Mouse (Mus musculus) stomach, embryonic 15.5 days (tissue): ENCODE results near the gene Pknox2. TPM values are rescaled to one million over a fixed set of nuclear protein-coding genes. Genes with fewer than 3 reads are reported as not detected.

Experiments
- ATAC-seq: fragments of 200-750 bp; cut with Nextera tagmentation; 2 replicates; pipeline ENCODE4 v1.8.0; 2017; ENCODE audit warnings: low read depth, moderate number of reproducible peaks, moderate TSS enrichment; ENCODE audit not compliant: insufficient read depth, low FRiP score
- H3K27ac ChIP-seq: fragments of 300-500 bp; sonication (generic); 2 replicates; pipeline ENCODE4 v1.5.1; 2015; ENCODE audit warnings: mild to moderate bottlenecking, inconsistent platforms
- H3K27me3 ChIP-seq: fragments of 300-500 bp; sonication (generic); replicated peaks from 2 replicates; pipeline ENCODE4 v1.6.1; 2015; ENCODE audit warnings: inconsistent platforms
- H3K36me3 ChIP-seq: fragments of 300-500 bp; sonication (generic); 2 replicates; pipeline ENCODE4 v1.6.1; 2015; ENCODE audit warnings: inconsistent platforms
- H3K4me1 ChIP-seq: fragments of 300-500 bp; sonication (generic); 2 replicates; pipeline ENCODE4 v1.6.1; 2015; ENCODE audit warnings: inconsistent platforms
- H3K4me2 ChIP-seq: fragments of 300-500 bp; sonication (generic); 2 replicates; pipeline ENCODE4 v1.6.1; 2015; ENCODE audit warnings: mild to moderate bottlenecking, inconsistent platforms
- H3K4me3 ChIP-seq: fragments of 300-500 bp; sonication (generic); replicated peaks from 2 replicates; pipeline ENCODE4 v1.5.1; 2015; ENCODE audit warnings: inconsistent platforms
- H3K9ac ChIP-seq: fragments of 300-500 bp; sonication (generic); 2 replicates; pipeline ENCODE4 v1.6.1; 2015; ENCODE audit warnings: inconsistent platforms
- H3K9me3 ChIP-seq: fragments of 300-500 bp; sonication (generic); 2 replicates; pipeline ENCODE4 v1.6.1; 2016; ENCODE audit warnings: inconsistent platforms
- WGBS: fragments of 180-500 bp; shearing (Covaris S2); methylation state at CpG from one replicate; pipeline ENCODE4 v1.1.7; 2015; 5-methylcytosine and 5-hydroxymethylcytosine counted together
- polyA plus RNA-seq: library from polyadenylated mRNA; unstranded; fragments of >200 nt; fragmentation: Nextera tagmentation; extraction: Ambion mirVana; gene quantifications from 2 replicates; pipeline ENCODE4 v1.2.1, GENCODE M21; 2015

The Pknox2 gene
- polyA plus RNA-seq, 1 experiment from 2014 or later, result 8.3 TPM

GRCm38 (mm10) chr9:37035248-37035647 lies 112.0 kb downstream of the Pknox2 start:
- ATAC-seq, result no peak
- Histone ChIP-seq H3K9ac (no peak overlapping the region), H3K4me3 (no peak overlapping the region), H3K4me1 (peaks cover 12% of the 10 kb centered on the region; the same call in 1 of the 2 replicates), H3K9me3 (no peaks in the 10 kb centered on the region), H3K27me3 (no peaks in the 10 kb centered on the region), H3K36me3 (no peaks in the 10 kb centered on the region), H3K4me2 (no peak overlapping the region), H3K27ac (no peak overlapping the region)
- 93% methylated on average over 3 of the region's 3 CpGs for WGBS

DNA sequence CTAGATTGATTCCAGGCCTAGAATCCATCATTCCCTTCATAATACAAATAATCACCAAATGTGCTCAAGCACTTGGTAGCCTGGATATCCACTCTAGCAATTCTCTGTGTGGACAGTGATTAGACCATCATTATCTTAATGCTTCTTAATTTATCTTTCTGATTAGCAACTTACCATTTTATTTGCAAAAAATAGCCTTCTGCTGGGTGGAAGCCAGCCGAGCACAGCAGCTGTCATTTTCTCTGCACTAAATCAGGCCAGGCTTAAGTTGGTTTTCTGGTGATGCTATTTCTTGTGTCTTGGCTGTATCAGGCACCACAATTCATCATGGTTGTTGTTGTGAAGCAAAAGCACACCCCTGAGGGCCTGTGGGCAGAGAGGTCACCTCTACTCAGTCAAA lies 112.9 kb downstream of the Pknox2 start:
- ATAC-seq, result no peak
- Histone ChIP-seq H3K27me3 (no peaks in the 10 kb centered on the region), H3K27ac (no peak overlapping the region), H3K9ac (no peak overlapping the region), H3K4me1 (peaks cover 14% of the 10 kb centered on the region; the same call in 1 of the 2 replicates), H3K4me2 (no peak overlapping the region), H3K4me3 (no peak overlapping the region), H3K9me3 (no peaks in the 10 kb centered on the region), H3K36me3 (no peaks in the 10 kb centered on the region)
- 43% methylated on average over 1 of the region's 1 CpGs for WGBS

DNA sequence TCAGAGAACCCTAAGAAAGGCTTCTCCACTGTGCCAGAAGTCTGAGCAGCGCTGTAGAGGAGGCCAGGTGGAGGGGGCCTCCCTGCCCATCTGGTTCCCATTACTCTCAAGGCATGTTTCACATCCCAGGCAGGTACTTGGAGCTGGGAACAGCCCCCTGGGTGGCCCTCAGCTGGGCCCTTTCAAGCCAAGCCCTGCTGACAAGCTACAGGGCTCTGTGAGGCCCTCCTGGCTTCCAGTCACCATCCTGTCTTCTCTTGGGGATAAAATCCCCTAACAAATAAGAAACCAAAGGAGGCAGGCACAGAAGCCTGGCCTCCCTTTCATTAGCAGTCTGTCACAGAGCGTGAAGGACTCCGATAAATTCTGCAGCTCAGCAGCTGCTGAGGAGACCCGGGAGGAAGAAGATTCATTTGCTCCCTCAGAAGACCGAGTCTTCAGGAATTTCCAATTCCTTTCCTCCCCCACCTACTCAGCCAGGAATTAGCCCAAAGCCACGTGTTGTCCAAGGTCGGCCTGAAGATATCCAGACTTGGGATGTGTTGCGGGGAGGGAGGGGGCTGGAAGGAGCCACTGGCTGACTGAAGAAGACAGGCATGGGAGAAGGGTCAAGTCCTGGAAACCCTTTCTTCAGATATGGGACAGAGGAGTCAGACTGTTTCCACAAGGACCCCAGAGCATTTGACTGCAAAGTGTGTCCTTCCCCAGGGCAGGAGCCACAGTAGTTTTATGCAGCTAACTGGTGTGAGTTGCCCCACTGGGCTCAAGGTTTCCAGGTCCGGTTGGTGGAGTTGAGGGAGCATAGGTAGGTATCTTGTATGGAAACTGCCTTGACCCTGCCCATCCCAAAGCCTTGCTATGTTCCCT lies 116.6 kb downstream of the Pknox2 start:
- peak overlapping the region; percentile 46 for H3K27ac ChIP-seq

GRCm38 (mm10) chr9:37029811-37030346 lies 117.3 kb downstream of the Pknox2 start:
- H3K9me3 ChIP-seq, result no peaks in the 10 kb centered on the region
- H3K9ac ChIP-seq, result no peak overlapping the region
- H3K27ac ChIP-seq, result peak overlapping the region; percentile 46
- no peaks in the 10 kb centered on the region for H3K36me3 ChIP-seq
- no peak overlapping the region for H3K4me2 ChIP-seq
- ATAC-seq, result peak; percentile 19; the same call in 1 of the 2 replicates
- WGBS, result 42% methylated on average over 3 of the region's 3 CpGs
- no peaks in the 10 kb centered on the region for H3K27me3 ChIP-seq
- no peak overlapping the region for H3K4me3 ChIP-seq
- H3K4me1 ChIP-seq, result peaks cover 14% of the 10 kb centered on the region; the same call in 1 of the 2 replicates

More for the DNA sequence above, 116.6 kb downstream of the Pknox2 start:
- H3K27me3 ChIP-seq, result no peaks in the 10 kb centered on the region
- peak overlapping the region; percentile 4; the same call in 1 of the 2 replicates for H3K4me2 ChIP-seq
- H3K9me3 ChIP-seq, result no peaks in the 10 kb centered on the region
- WGBS, result 31% methylated on average over 9 of the region's 9 CpGs
- H3K4me1 ChIP-seq, result peaks cover 14% of the 10 kb centered on the region; the same call in 1 of the 2 replicates
- no peak overlapping the region for H3K9ac ChIP-seq
- H3K4me3 ChIP-seq, result no peak overlapping the region
- peak; percentile 70 for ATAC-seq
- no peaks in the 10 kb centered on the region for H3K36me3 ChIP-seq

- Histone ChIP-seq H3K4me2 (no peak overlapping the region), H3K4me3 (no peak overlapping the region), H3K9me3 (no peaks in the 10 kb centered on the region), H3K4me1 (peaks cover 14% of the 10 kb centered on the region; the same call in 1 of the 2 replicates), H3K27ac (no peak overlapping the region), H3K36me3 (no peaks in the 10 kb centered on the region), H3K27me3 (no peaks in the 10 kb centered on the region), H3K9ac (no peak overlapping the region)
- WGBS, result 67% methylated on average over 7 of the region's 7 CpGs
- no peak for ATAC-seq
These were observed 119.2 kb downstream of the Pknox2 start for GRCm38 (mm10) chr9:37027825-37028575.

GRCm38 (mm10) chr9:37025913-37026312 lies 121.3 kb downstream of the Pknox2 start:
- Histone ChIP-seq H3K9me3 (no peaks in the 10 kb centered on the region), H3K4me3 (no peak overlapping the region), H3K36me3 (no peaks in the 10 kb centered on the region), H3K4me1 (peaks cover 20% of the 10 kb centered on the region), H3K27me3 (no peaks in the 10 kb centered on the region), H3K9ac (no peak overlapping the region), H3K27ac (no peak overlapping the region), H3K4me2 (no peak overlapping the region)
- 58% methylated on average over 3 of the region's 3 CpGs for WGBS
- ATAC-seq, result no peak

DNA sequence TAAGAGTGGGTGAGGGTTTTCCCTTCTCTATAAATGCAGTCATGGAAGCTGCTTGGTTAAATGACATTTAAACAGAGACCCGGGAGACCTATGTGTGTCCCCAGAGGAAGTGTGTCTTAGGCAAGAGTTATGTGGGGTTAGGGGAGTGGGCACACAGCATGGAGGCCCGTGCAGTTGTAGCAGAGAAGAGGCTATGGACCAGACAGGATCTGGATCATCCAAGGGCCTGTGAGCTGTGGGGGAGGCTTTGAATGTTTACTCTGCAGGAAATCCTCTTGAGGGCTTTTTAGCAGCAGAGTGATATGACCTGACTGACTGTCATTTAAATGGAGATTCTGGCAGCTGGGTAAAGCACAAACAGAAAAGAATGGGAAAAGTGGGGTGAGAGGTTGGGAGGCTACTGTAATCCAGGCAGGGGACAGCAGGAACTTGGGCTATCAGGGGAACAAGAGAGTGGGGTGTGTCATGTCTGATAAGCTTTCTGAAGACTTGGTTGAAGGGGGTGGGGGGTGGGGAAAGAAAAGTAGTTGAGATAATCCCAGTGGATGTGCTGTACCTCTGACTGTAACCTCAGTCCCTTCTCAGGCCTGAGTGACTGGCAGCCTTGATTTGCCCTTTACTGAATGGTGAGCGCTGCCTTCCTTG lies 125.5 kb downstream of the Pknox2 start:
- 0 out of 2 replicates have a peak overlapping the region, but pooled peaks have one; percentile 26 for H3K27ac ChIP-seq
- H3K27me3 ChIP-seq, result no peaks in the 10 kb centered on the region
- no peaks in the 10 kb centered on the region for H3K36me3 ChIP-seq
- 28% methylated on average over 3 of the region's 3 CpGs for WGBS
- H3K4me3 ChIP-seq, result no peak overlapping the region
- no peaks in the 10 kb centered on the region for H3K9me3 ChIP-seq
- no peak overlapping the region for H3K4me2 ChIP-seq
- H3K9ac ChIP-seq, result no peak overlapping the region
- 0 out of 2 replicates have a peak, but pooled peaks have one; percentile 12 for ATAC-seq
- H3K4me1 ChIP-seq, result peaks cover 15% of the 10 kb centered on the region

DNA sequence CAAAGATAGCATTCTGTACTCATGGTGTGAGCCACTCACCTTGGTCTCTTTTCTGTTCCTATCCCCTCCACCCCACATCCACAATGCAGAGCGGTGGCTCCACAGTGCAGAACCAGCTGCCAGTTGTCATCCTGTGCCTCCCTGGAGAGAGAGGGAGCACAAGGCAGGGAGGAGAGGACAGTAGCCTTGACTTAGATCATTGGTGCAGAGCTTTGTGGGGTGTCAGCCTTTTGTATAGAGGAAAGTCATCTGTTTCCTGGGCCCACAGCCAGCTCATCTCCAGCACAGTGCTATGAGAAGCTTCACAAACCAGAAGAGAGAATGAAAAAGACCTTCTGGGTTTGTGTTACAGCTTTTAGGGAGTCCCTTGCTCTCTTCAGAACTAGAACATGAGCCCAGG lies 129.1 kb downstream of the Pknox2 start:
- H3K36me3 ChIP-seq, result no peaks in the 10 kb centered on the region
- no peak overlapping the region for H3K4me2 ChIP-seq
- H3K27me3 ChIP-seq, result no peaks in the 10 kb centered on the region
- 40% methylated on average over 1 of the region's 1 CpGs for WGBS
- H3K9me3 ChIP-seq, result no peaks in the 10 kb centered on the region
- no peak overlapping the region for H3K4me3 ChIP-seq
- peak; percentile 42; the same call in 1 of the 2 replicates for ATAC-seq
- H3K4me1 ChIP-seq, result peaks cover 22% of the 10 kb centered on the region
- H3K9ac ChIP-seq, result no peak overlapping the region
- H3K27ac ChIP-seq, result peak overlapping the region; percentile 33; the same call in 1 of the 2 replicates

GRCm38 (mm10) chr9:37017169-37017568 lies 130.0 kb downstream of the Pknox2 start:
- WGBS, result 54% methylated on average over 7 of the region's 7 CpGs
- Histone ChIP-seq H3K4me1 (peaks cover 18% of the 10 kb centered on the region), H3K4me3 (no peak overlapping the region), H3K9me3 (no peaks in the 10 kb centered on the region), H3K36me3 (no peaks in the 10 kb centered on the region), H3K4me2 (no peak overlapping the region), H3K27ac (peak overlapping the region; percentile 45), H3K9ac (no peak overlapping the region), H3K27me3 (no peaks in the 10 kb centered on the region)
- ATAC-seq, result peak; percentile 51

DNA sequence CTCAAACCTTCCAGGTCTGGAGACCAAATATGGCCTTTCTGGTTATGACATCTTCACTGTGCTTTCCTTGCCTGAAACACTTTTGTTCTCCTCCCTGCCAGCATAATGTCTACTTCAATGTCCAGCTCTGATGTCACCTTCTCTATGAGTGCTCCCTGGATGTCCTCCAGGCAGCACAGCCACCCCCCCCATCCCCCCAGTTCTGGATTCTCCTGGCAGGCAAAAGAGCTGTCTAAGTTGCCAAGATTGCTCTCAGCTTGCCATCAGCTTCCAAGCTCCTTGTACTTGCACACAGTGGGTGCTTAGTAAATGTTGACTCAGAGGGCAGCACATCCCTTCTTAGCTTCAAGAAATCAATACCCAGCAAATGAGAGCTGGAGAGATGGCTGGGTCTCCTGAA lies 131.0 kb downstream of the Pknox2 start:
- Histone ChIP-seq H3K27ac (no peak overlapping the region), H3K4me3 (no peak overlapping the region), H3K9me3 (no peaks in the 10 kb centered on the region), H3K27me3 (no peaks in the 10 kb centered on the region), H3K4me2 (no peak overlapping the region), H3K36me3 (no peaks in the 10 kb centered on the region), H3K4me1 (peaks cover 10% of the 10 kb centered on the region), H3K9ac (no peak overlapping the region)
- ATAC-seq, result no peak

GRCm38 (mm10) chr9:37013565-37013964 lies 133.6 kb downstream of the Pknox2 start:
- Histone ChIP-seq H3K4me1 (peaks cover 10% of the 10 kb centered on the region), H3K4me2 (no peak overlapping the region), H3K4me3 (no peak overlapping the region), H3K36me3 (no peaks in the 10 kb centered on the region), H3K27ac (no peak overlapping the region), H3K9ac (no peak overlapping the region), H3K9me3 (no peaks in the 10 kb centered on the region), H3K27me3 (no peaks in the 10 kb centered on the region)
- 25% methylated on average over 8 of the region's 8 CpGs for WGBS
- peak; percentile 20; the same call in 1 of the 2 replicates for ATAC-seq
